10 mouse cellular contexts compared by ENCODE assay signal in the genomic region with DNA sequence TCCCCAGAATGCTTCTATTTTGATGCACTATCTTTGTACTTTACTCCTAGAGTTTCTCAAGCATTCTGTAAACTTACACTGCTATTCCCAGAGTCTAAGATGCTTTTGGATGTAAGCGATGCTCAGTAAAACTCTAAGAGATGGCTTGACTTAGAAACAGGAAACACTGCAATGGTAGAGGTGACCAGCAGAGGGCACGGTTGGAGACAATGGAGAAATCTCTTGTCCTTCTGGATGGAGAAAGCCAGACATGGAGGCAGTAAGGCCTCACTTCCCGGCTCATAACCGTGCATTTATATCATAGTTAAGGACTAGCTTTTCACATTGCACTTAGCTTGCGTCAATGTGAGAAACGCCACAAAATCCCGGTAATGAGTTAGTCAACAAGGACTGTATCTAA. TPM values are rescaled to one million over a fixed set of nuclear protein-coding genes. Genes with fewer than 3 reads are reported as not detected.
DNase-seq lines count a peak whose midpoint lies in the region; ATAC-seq and TF ChIP-seq lines count a peak whose summit lies in the region.
"Had no signal": no experiment of that assay in that cellular context is flagged by ENCODE, and none has a peak within 500 bp of the region (broad histone marks: within the 10 kb centered on the region; RNA-seq: fewer than 3 reads in every experiment).

No protein-coding gene starts in this region.

- no peak overlapping the region for H3K9ac ChIP-seq in heart, embryonic 13.5 days
- no peak overlapping the region for H3K9ac ChIP-seq in midbrain, embryonic 16.5 days (ENCODE audit: low read depth, low read length)
- no peak overlapping the region for H3K9ac ChIP-seq in neural tube, embryonic 11.5 days (ENCODE audit: low read length)
- H3K9ac ChIP-seq: liver, embryonic 13.5 days had no signal

- no peak overlapping the region for H3K4me2 ChIP-seq in heart, embryonic 13.5 days
- no peak overlapping the region for H3K4me2 ChIP-seq in midbrain, embryonic 16.5 days (ENCODE audit: low read length)
- no peak overlapping the region for H3K4me2 ChIP-seq in neural tube, embryonic 11.5 days (ENCODE audit: low read depth)
- H3K4me2 ChIP-seq: liver, embryonic 13.5 days had no signal

- no peak overlapping the region for H3K4me3 ChIP-seq in heart, embryonic 13.5 days
- H3K4me3 ChIP-seq in midbrain, embryonic 10.5 days, result no peak overlapping the region
- H3K4me3 ChIP-seq in midbrain, embryonic 16.5 days (ENCODE audit: low read depth, low read length), result no peak overlapping the region
- no peak overlapping the region for H3K4me3 ChIP-seq in bone marrow, adult 2 months (replicated peaks; ENCODE audit: control insufficient read depth, low read depth, low read length)
- no peak overlapping the region for H3K4me3 ChIP-seq in neural tube, embryonic 11.5 days (ENCODE audit: low read depth, low read length)
- H3K4me3 ChIP-seq: liver, embryonic 13.5 days had no signal

- no peak for ATAC-seq in heart, embryonic 13.5 days (ENCODE audit: extremely low read depth, insufficient number of reproducible peaks, low FRiP score, low TSS enrichment)
- no peak for ATAC-seq in midbrain, embryonic 16.5 days
- no peak for ATAC-seq in neural tube, embryonic 11.5 days (ENCODE audit: insufficient read depth, low FRiP score, low TSS enrichment)

- intact Hi-C loops in heart, postnatal 25 days (cut with DNase I), result no loop called here

- no peaks in the 10 kb centered on the region for H3K9me3 ChIP-seq in heart, embryonic 13.5 days
- H3K9me3 ChIP-seq in midbrain, embryonic 10.5 days (replicated peaks), result no peaks in the 10 kb centered on the region
- no peaks in the 10 kb centered on the region for H3K9me3 ChIP-seq in midbrain, embryonic 16.5 days (replicated peaks; ENCODE audit: control insufficient read depth, low read length, poor library complexity, severe bottlenecking)
- no peaks in the 10 kb centered on the region for H3K9me3 ChIP-seq in neural tube, embryonic 11.5 days (ENCODE audit: control insufficient read depth, low read length)
- H3K9me3 ChIP-seq: liver, embryonic 13.5 days had no signal

- H3K4me1 ChIP-seq in heart, embryonic 13.5 days, result peaks cover 50% of the 10 kb centered on the region
- H3K4me1 ChIP-seq in midbrain, embryonic 10.5 days, result peaks cover 11% of the 10 kb centered on the region
- H3K4me1 ChIP-seq in midbrain, embryonic 16.5 days (ENCODE audit: control insufficient read depth, insufficient read depth, low read length), result peaks cover 2% of the 10 kb centered on the region; the same call in 1 of the 2 replicates
- no peaks in the 10 kb centered on the region for H3K4me1 ChIP-seq in bone marrow, adult 2 months (ENCODE audit: control insufficient read depth, insufficient read depth, low read length)
- no peaks in the 10 kb centered on the region for H3K4me1 ChIP-seq in neural tube, embryonic 11.5 days (ENCODE audit: control insufficient read depth, insufficient read depth, low read length)

- H3K27me3 ChIP-seq in heart, embryonic 13.5 days (replicated peaks), result no peaks in the 10 kb centered on the region
- peaks cover 4% of the 10 kb centered on the region; the same call in 1 of the 2 replicates for H3K27me3 ChIP-seq in midbrain, embryonic 10.5 days (ENCODE audit: low read depth, poor library complexity, severe bottlenecking)
- no peaks in the 10 kb centered on the region for H3K27me3 ChIP-seq in midbrain, embryonic 16.5 days (ENCODE audit: control insufficient read depth, insufficient read depth, low read depth, low read length)
- H3K27me3 ChIP-seq in neural tube, embryonic 11.5 days (ENCODE audit: control insufficient read depth, insufficient read depth, low read length), result no peaks in the 10 kb centered on the region
- H3K27me3 ChIP-seq: liver, embryonic 13.5 days had no signal

- H3K27ac ChIP-seq in heart, embryonic 13.5 days (replicated peaks), result peak overlapping the region; percentile 90; the same call in 1 of the 2 replicates
- H3K27ac ChIP-seq in midbrain, embryonic 10.5 days (replicated peaks), result no peak overlapping the region
- no peak overlapping the region for H3K27ac ChIP-seq in midbrain, embryonic 16.5 days (ENCODE audit: low read length)
- no peak overlapping the region for H3K27ac ChIP-seq in bone marrow, adult 2 months (ENCODE audit: control insufficient read depth, insufficient read depth, low read depth, low read length, poor library complexity)
- H3K27ac ChIP-seq in neural tube, embryonic 11.5 days (ENCODE audit: low read depth, low read length), result no peak overlapping the region
- H3K27ac ChIP-seq: liver, embryonic 13.5 days had no signal

- TF ChIP-seq POLR2A in bone marrow, adult 2 months (IDR thresholded peaks at IDR 0.05; ENCODE audit: borderline replicate concordance, control insufficient read depth, low read depth, low read length), result no peak

- peaks cover 14% of the 10 kb centered on the region for H3K36me3 ChIP-seq in heart, embryonic 13.5 days
- no peaks in the 10 kb centered on the region for H3K36me3 ChIP-seq in midbrain, embryonic 10.5 days
- no peaks in the 10 kb centered on the region for H3K36me3 ChIP-seq in midbrain, embryonic 16.5 days (ENCODE audit: control insufficient read depth, insufficient read depth, low read length)
- H3K36me3 ChIP-seq in neural tube, embryonic 11.5 days (ENCODE audit: control insufficient read depth, insufficient read depth, low read length), result no peaks in the 10 kb centered on the region
- H3K36me3 ChIP-seq: liver, embryonic 13.5 days had no signal

- WGBS in heart, embryonic 13.5 days, result 68% methylated on average over 7 of the region's 7 CpGs
- WGBS in midbrain, embryonic 10.5 days, result 82% methylated on average over 7 of the region's 7 CpGs
- 76% methylated on average over 7 of the region's 7 CpGs for WGBS in midbrain, embryonic 16.5 days
- WGBS in bone marrow, adult 2 months, result 76% methylated on average over 7 of the region's 7 CpGs
- 75% methylated on average over 7 of the region's 7 CpGs for WGBS in neural tube, embryonic 11.5 days

- TF ChIP-seq CTCF in bone marrow, adult 2 months (IDR thresholded peaks at IDR 0.05; ENCODE audit: control insufficient read depth, insufficient read depth, low read length), result 0 out of 2 replicates have a peak, but pooled peaks have one; percentile 18

- DNase-seq in heart, postnatal 25 days (ENCODE audit: low spot score), result no peak
- DNase-seq in midbrain, embryonic 10.5 days (ENCODE audit: low spot score), result peak; percentile 34
- DNase-seq in neural tube, embryonic 11.5 days (ENCODE audit: low spot score), result peak; percentile 42
- no peak for DNase-seq in right cerebral cortex, postnatal 4 days
- no peak for DNase-seq in adrenal gland, adult 18-20 months (ENCODE audit: low spot score in 2 of 2)
- DNase-seq: liver, embryonic 13.5 days; thymus, postnatal 36 days had no signal

RNA-seq across cellular contexts. Expression of a gene that starts 53.3 kb away (rescaled TPM):
- polyA plus RNA-seq in heart, embryonic 13.5 days (2015; fragmentation: Nextera tagmentation; extraction: Ambion mirVana), result 179 and 199 TPM in 2 replicates
- total RNA-seq in heart, postnatal 25 days (2021), result 100 to 1,000 TPM; 167 to 189 TPM
- 26.9 and 30.0 TPM in 2 replicates for polyA plus RNA-seq in midbrain, embryonic 10.5 days (2016; fragmentation: Nextera tagmentation; extraction: Ambion mirVana)
- polyA plus RNA-seq in midbrain, embryonic 16.5 days (2015; fragmentation: Nextera tagmentation; extraction: Ambion mirVana), result 25.0 and 33.8 TPM in 2 replicates
- polyA plus RNA-seq in bone marrow, adult 2 months (2011; ENCODE audit: insufficient read depth, insufficient read length, low replicate concordance, missing spikeins), result 7.9 and 10.9 TPM in 2 replicates
- 27.7 and 29.1 TPM in 2 replicates for polyA plus RNA-seq in neural tube, embryonic 11.5 days (2014; fragmentation: Nextera tagmentation; extraction: Ambion mirVana)
- total RNA-seq in adrenal gland, adult 18-20 months (2021), result 10 to 100 TPM; 40.3 to 84.5 TPM

Comparison
In these comparisons a context has a peak if more than half of its experiments do, and no peak if none do; other contexts are left out.
1. DNase-seq: peak in midbrain, embryonic 10.5 days (single experiment) and neural tube, embryonic 11.5 days (single experiment); none in heart, postnatal 25 days (single experiment), right cerebral cortex, postnatal 4 days (single experiment) and adrenal gland, adult 18-20 months (0 of 2).